Comparison of ENCODE assay signal across 8 mouse cellular contexts in the genomic region with DNA sequence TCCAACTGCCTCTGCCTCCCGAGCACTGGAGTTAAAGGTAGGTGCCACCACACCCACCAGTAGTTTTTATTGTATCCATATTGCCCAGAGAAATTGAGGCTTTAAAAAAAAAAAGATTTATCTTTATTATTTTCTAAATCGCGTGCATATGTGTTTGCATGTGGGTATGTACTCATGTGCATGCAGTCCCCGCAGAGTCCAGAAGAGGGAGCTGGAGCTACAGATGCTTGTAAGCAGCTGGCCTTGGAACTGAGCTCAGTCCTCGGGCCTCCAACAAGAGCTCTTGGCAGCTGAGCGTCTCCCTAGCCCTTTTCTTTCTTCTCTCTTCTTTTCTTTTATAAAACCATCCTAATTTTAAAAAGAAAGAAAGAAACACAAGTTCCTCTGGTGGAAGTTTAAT. TPM values are rescaled to one million over a fixed set of nuclear protein-coding genes. Genes with fewer than 3 reads are reported as not detected.
DNase-seq lines count a peak whose midpoint lies in the region; TF ChIP-seq lines count a peak whose summit lies in the region.
"Had no signal": no experiment of that assay in that cellular context is flagged by ENCODE, and none has a peak within 500 bp of the region (broad histone marks: within the 10 kb centered on the region; RNA-seq: fewer than 3 reads in every experiment).

No protein-coding gene starts in this region.

- H3K36me3 ChIP-seq in kidney, adult 2 months (ENCODE audit: control insufficient read depth, insufficient read depth, low read length): no peaks in the 10 kb centered on the region

- no peak overlapping the region for H3K27ac ChIP-seq in kidney, adult 2 months (ENCODE audit: insufficient read depth, low read depth, low read length)
- H3K27ac ChIP-seq: neural tube, embryonic 13.5 days had no signal

- WGBS in kidney, adult 2 months: 90% methylated on average over 6 of the region's 6 CpGs

- peak; percentile 42 for TF ChIP-seq CTCF in kidney, adult 2 months (conservative IDR thresholded peaks at IDR 0.05; ENCODE audit: insufficient read depth, insufficient read length, low read depth, low read length)

- no peak for TF ChIP-seq POLR2A in kidney, adult 2 months (IDR thresholded peaks at IDR 0.05; ENCODE audit: low read depth, low read length)

- peak; percentile 42 for DNase-seq in kidney, adult 2 months
- DNase-seq in kidney, postnatal 14 days: no peak
- DNase-seq in 3T3-L1 (ENCODE audit: low read depth, low spot score): peak; percentile 55
- peak; percentile 72 for DNase-seq in A20 (ENCODE audit: low read depth, low spot score)
- peak; percentile 49 for DNase-seq in embryo, embryonic 10.5 days (ENCODE audit: low spot score)
- no peak for DNase-seq in Muller cell, postnatal 12 days (ENCODE audit: inconsistent ontology term)
- DNase-seq in ovary, postnatal 36 days (ENCODE audit: low spot score): no peak

- H3K27me3 ChIP-seq in kidney, adult 2 months (replicated peaks; ENCODE audit: control insufficient read depth, insufficient read depth, low read length): no peaks in the 10 kb centered on the region

- H3K4me1 ChIP-seq in kidney, adult 2 months (ENCODE audit: control insufficient read depth, insufficient read depth, low read length): no peaks in the 10 kb centered on the region
- H3K4me1 ChIP-seq: neural tube, embryonic 13.5 days had no signal

- no peak overlapping the region for H3K4me3 ChIP-seq in kidney, adult 2 months (ENCODE audit: insufficient read depth, low read depth, low read length)
- H3K4me3 ChIP-seq: neural tube, embryonic 13.5 days had no signal

RNA-seq across cellular contexts. Expression of gene Tubg1, which starts 12.0 kb away (rescaled TPM):
- 14.1 and 19.2 TPM in 2 replicates for polyA plus RNA-seq in kidney, adult 2 months (2012; rRNA removed)

RNA-seq across cellular contexts. Expression of gene Retreg3, which starts 12.0 kb away (rescaled TPM):
- 60.0 and 65.2 TPM in 2 replicates for polyA plus RNA-seq in kidney, adult 2 months (2012; rRNA removed)

RNA-seq across cellular contexts. Expression of gene Tubg2, which starts 24.0 kb away (rescaled TPM):
- 1.4 and 1.8 TPM in 2 replicates for polyA plus RNA-seq in kidney, adult 2 months (2012; rRNA removed)

RNA-seq across cellular contexts. Expression of gene Psmc3ip, which starts 36.5 kb away (rescaled TPM):
- 1.2 and 1.9 TPM in 2 replicates for polyA plus RNA-seq in kidney, adult 2 months (2012; rRNA removed)

RNA-seq across cellular contexts. Expression of gene Cntnap1, which starts 38.6 kb away (rescaled TPM):
- 3.4 and 3.6 TPM in 2 replicates for polyA plus RNA-seq in kidney, adult 2 months (2012; rRNA removed)

Comparison
In these comparisons a context has a peak if more than half of its experiments do, and no peak if none do; other contexts are left out.
1. DNase-seq: peak in kidney, adult 2 months (single experiment), 3T3-L1 (single experiment), A20 (single experiment) and embryo, embryonic 10.5 days (single experiment); none in kidney, postnatal 14 days (single experiment), Muller cell, postnatal 12 days (single experiment) and ovary, postnatal 36 days (single experiment).